Mouse (Mus musculus): ENCODE results near the gene Gnl2. TPM values are rescaled to one million over a fixed set of nuclear protein-coding genes. Genes with fewer than 3 reads are reported as not detected.

Gnl2 gene
- polyA plus RNA-seq, 1 experiment = 18.3 TPM

DNA sequence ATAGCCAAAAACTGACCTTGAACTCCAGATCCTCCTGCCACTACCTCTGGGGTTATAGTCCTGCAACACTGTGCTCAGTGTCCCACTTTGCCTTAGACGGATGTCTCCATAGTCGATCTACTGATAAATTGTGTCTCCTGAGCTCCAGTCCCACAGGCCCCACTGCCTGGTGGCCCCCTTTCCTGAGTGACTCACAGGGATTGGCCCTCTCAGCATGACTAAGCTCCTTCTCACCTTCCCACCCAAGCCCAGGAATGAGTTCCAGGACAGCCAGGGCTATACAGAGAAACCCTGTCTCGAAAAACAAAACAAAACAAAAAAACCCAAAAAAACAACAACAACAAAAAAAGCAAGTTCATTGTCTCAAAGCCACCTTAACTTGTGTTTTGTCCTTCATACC, 16.8 kb upstream of the Gnl2 start:
- DNase-seq = no peak
- Histone ChIP-seq H3K4me3 (ENCODE audit: control insufficient read depth, insufficient read depth, low read length) (no peak overlapping the region), H3K27ac (ENCODE audit: control insufficient read depth, insufficient read depth, low read length) (no peak overlapping the region), H3K4me1 (replicated peaks; ENCODE audit: control insufficient read depth, insufficient read depth, low read length) (no peaks in the 10 kb centered on the region), H3K36me3 (ENCODE audit: control insufficient read depth, insufficient read depth, low read length) (no peaks in the 10 kb centered on the region), H3K27me3 (ENCODE audit: control insufficient read depth, insufficient read depth, low read length) (no peaks in the 10 kb centered on the region; the same call in 1 of the 2 replicates)
- 88% methylated on average over 3 of the region's 3 CpGs for WGBS
- no peak for TF ChIP-seq CTCF (IDR thresholded peaks at IDR 0.05; ENCODE audit: borderline replicate concordance, control insufficient read depth, extremely low read depth, insufficient read depth, low read length, poor library complexity)

- Histone ChIP-seq H3K27ac (ENCODE audit: control insufficient read depth, insufficient read depth, low read length) (no peak overlapping the region), H3K36me3 (ENCODE audit: control insufficient read depth, insufficient read depth, low read length) (no peaks in the 10 kb centered on the region), H3K27me3 (ENCODE audit: control insufficient read depth, insufficient read depth, low read length) (no peaks in the 10 kb centered on the region; the same call in 1 of the 2 replicates), H3K4me3 (ENCODE audit: control insufficient read depth, insufficient read depth, low read length) (no peak overlapping the region), H3K4me1 (replicated peaks; ENCODE audit: control insufficient read depth, insufficient read depth, low read length) (peaks cover 12% of the 10 kb centered on the region)
- TF ChIP-seq POLR2A (IDR thresholded peaks at IDR 0.05; ENCODE audit: control insufficient read depth, extremely low read depth, insufficient read depth, low read length, poor library complexity) = no peak
- TF ChIP-seq CTCF (IDR thresholded peaks at IDR 0.05; ENCODE audit: borderline replicate concordance, control insufficient read depth, extremely low read depth, insufficient read depth, low read length, poor library complexity) = no peak
- no peak for DNase-seq
- WGBS = 74% methylated on average over 8 of the region's 8 CpGs
Observed at GRCm38 (mm10) chr4:125002978-125003377, 13.4 kb upstream of the Gnl2 start.

DNA sequence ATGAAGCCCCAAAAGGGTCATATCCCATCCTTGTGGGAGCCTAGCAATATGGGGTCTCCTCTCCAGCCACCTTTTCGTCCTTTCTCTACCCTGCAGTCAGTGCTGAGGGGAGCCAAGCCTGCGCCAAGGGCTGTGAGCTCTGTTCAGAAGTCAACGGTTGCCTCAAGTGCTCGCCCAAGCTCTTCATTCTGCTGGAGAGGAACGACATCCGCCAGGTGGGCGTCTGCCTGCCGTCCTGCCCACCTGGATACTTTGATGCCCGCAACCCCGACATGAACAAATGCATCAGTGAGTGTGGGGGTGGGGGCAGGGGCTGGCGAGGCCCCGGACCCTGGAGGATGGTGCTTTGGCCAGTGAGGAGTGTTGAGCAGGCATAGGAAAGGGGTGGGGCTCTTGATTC, 11.5 kb upstream of the Gnl2 start:
- Histone ChIP-seq H3K36me3 (ENCODE audit: control insufficient read depth, insufficient read depth, low read length) (no peaks in the 10 kb centered on the region), H3K4me3 (ENCODE audit: control insufficient read depth, insufficient read depth, low read length) (no peak overlapping the region), H3K27ac (ENCODE audit: control insufficient read depth, insufficient read depth, low read length) (0 out of 2 replicates have a peak overlapping the region, but pooled peaks have one; percentile 21), H3K4me1 (replicated peaks; ENCODE audit: control insufficient read depth, insufficient read depth, low read length) (peaks cover 12% of the 10 kb centered on the region), H3K27me3 (ENCODE audit: control insufficient read depth, insufficient read depth, low read length) (no peaks in the 10 kb centered on the region)
- DNase-seq = no peak
- TF ChIP-seq POLR2A (IDR thresholded peaks at IDR 0.05; ENCODE audit: control insufficient read depth, extremely low read depth, insufficient read depth, low read length, poor library complexity) = no peak
- no peak for TF ChIP-seq CTCF (IDR thresholded peaks at IDR 0.05; ENCODE audit: borderline replicate concordance, control insufficient read depth, extremely low read depth, insufficient read depth, low read length, poor library complexity)
- 69% methylated on average over 12 of the region's 12 CpGs for WGBS

GRCm38 (mm10) chr4:125007460-125007859, 8.9 kb upstream of the Gnl2 start:
- TF ChIP-seq CTCF (IDR thresholded peaks at IDR 0.05; ENCODE audit: borderline replicate concordance, control insufficient read depth, extremely low read depth, insufficient read depth, low read length, poor library complexity) (no peak), POLR2A (IDR thresholded peaks at IDR 0.05; ENCODE audit: control insufficient read depth, extremely low read depth, insufficient read depth, low read length, poor library complexity) (no peak)
- Histone ChIP-seq H3K4me3 (ENCODE audit: control insufficient read depth, insufficient read depth, low read length) (no peak overlapping the region), H3K27ac (ENCODE audit: control insufficient read depth, insufficient read depth, low read length) (no peak overlapping the region), H3K4me1 (replicated peaks; ENCODE audit: control insufficient read depth, insufficient read depth, low read length) (peaks cover 12% of the 10 kb centered on the region), H3K36me3 (ENCODE audit: control insufficient read depth, insufficient read depth, low read length) (no peaks in the 10 kb centered on the region), H3K27me3 (ENCODE audit: control insufficient read depth, insufficient read depth, low read length) (no peaks in the 10 kb centered on the region)
- no peak for DNase-seq
- 42% methylated on average over 15 of the region's 15 CpGs for WGBS

- no peak for DNase-seq
- H3K27me3 ChIP-seq (ENCODE audit: control insufficient read depth, insufficient read depth, low read length) = no peaks in the 10 kb centered on the region
- H3K36me3 ChIP-seq (ENCODE audit: control insufficient read depth, insufficient read depth, low read length) = no peaks in the 10 kb centered on the region
- no peak overlapping the region for H3K4me3 ChIP-seq (ENCODE audit: control insufficient read depth, insufficient read depth, low read length)
- whole genome bisulfite sequencing = 80% methylated on average over 6 of the region's 6 CpGs
- TF ChIP-seq CTCF (IDR thresholded peaks at IDR 0.05; ENCODE audit: borderline replicate concordance, control insufficient read depth, extremely low read depth, insufficient read depth, low read length, poor library complexity) (no peak), POLR2A (IDR thresholded peaks at IDR 0.05; ENCODE audit: control insufficient read depth, extremely low read depth, insufficient read depth, low read length, poor library complexity) (no peak)
- H3K4me1 ChIP-seq (replicated peaks; ENCODE audit: control insufficient read depth, insufficient read depth, low read length) = peaks cover 12% of the 10 kb centered on the region
- no peak overlapping the region for H3K27ac ChIP-seq (ENCODE audit: control insufficient read depth, insufficient read depth, low read length)
Observed at GRCm38 (mm10) chr4:125008220-125008619, 8.2 kb upstream of the Gnl2 start.

DNA sequence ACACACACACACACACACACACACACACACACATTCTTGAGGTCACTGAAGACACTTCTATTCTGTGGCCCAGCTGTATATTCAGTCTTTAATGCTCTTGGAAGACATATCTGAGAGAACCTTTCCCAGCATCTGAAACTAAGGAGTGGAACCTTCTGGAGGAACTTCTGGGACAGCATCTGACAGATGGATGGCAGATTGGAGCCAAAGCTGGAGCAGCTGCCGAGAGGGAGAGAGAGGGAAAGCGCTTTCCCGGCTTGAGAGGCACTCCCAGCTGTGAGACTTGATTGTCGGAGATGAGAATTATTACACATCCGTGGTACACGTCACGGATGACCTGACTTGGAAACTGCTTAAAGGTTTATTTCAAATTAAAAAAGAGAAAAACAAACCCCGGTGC, 7.7 kb upstream of the Gnl2 start:
- Histone ChIP-seq H3K27me3 (ENCODE audit: control insufficient read depth, insufficient read depth, low read length) (no peaks in the 10 kb centered on the region), H3K36me3 (ENCODE audit: control insufficient read depth, insufficient read depth, low read length) (no peaks in the 10 kb centered on the region), H3K4me3 (ENCODE audit: control insufficient read depth, insufficient read depth, low read length) (no peak overlapping the region), H3K27ac (ENCODE audit: control insufficient read depth, insufficient read depth, low read length) (no peak overlapping the region), H3K4me1 (replicated peaks; ENCODE audit: control insufficient read depth, insufficient read depth, low read length) (peaks cover 12% of the 10 kb centered on the region)
- TF ChIP-seq CTCF (IDR thresholded peaks at IDR 0.05; ENCODE audit: borderline replicate concordance, control insufficient read depth, extremely low read depth, insufficient read depth, low read length, poor library complexity) (no peak), POLR2A (IDR thresholded peaks at IDR 0.05; ENCODE audit: control insufficient read depth, extremely low read depth, insufficient read depth, low read length, poor library complexity) (no peak)
- 84% methylated on average over 8 of the region's 8 CpGs for WGBS
- no peak for DNase-seq

- Histone ChIP-seq H3K4me3 (ENCODE audit: control insufficient read depth, insufficient read depth, low read length) (no peak overlapping the region), H3K27me3 (ENCODE audit: control insufficient read depth, insufficient read depth, low read length) (no peaks in the 10 kb centered on the region), H3K27ac (ENCODE audit: control insufficient read depth, insufficient read depth, low read length) (no peak overlapping the region), H3K4me1 (replicated peaks; ENCODE audit: control insufficient read depth, insufficient read depth, low read length) (no peaks in the 10 kb centered on the region), H3K36me3 (ENCODE audit: control insufficient read depth, insufficient read depth, low read length) (no peaks in the 10 kb centered on the region)
- no peak for TF ChIP-seq POLR2A (IDR thresholded peaks at IDR 0.05; ENCODE audit: control insufficient read depth, extremely low read depth, insufficient read depth, low read length, poor library complexity)
- TF ChIP-seq CTCF (IDR thresholded peaks at IDR 0.05; ENCODE audit: borderline replicate concordance, control insufficient read depth, extremely low read depth, insufficient read depth, low read length, poor library complexity) = no peak
- DNase-seq = no peak
- 93% methylated on average over 11 of the region's 11 CpGs for WGBS
Observed at GRCm38 (mm10) chr4:125017431-125017830, 1.0 kb downstream of the Gnl2 start.
